Mouse (Mus musculus): ENCODE data around the gene Timm22.

DNA sequence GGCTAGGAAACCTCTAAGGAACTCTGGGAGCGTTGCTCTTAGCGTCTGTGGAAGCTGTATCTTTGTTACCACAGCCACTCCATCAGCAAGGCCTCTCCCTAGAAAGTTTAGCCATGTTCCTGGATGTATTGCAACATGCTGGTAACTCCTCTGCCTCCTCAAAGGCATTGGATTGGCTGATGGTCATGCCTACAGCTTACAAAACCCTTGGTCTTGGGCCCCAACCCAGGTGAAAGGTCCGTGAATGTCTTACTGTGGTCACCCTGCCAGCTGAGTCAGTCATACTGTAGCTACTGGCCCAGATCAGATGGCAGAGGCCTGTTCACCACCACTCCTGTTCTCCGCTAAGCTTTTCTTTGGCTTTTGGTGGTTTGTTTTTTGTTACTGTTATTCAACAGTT is 8.2 kb downstream of the Timm22 start:
- TF ChIP-seq CTCF (IDR thresholded peaks at IDR 0.05; ENCODE audit: low read depth, low read length) (no peak), POLR2AphosphoS5 (IDR thresholded peaks at IDR 0.05; ENCODE audit: insufficient replicate concordance, low read depth, low read length) (no peak), GATA1 (IDR thresholded peaks at IDR 0.05; ENCODE audit: borderline replicate concordance, low read length) (no peak), TAL1 (conservative IDR thresholded peaks at IDR 0.05; ENCODE audit: low read depth, low read length) (no peak)

Data from G1E (cell line).